Mouse (Mus musculus): ENCODE measurements at regions not wholly inside any gene's neighbourhood (a gene's known extent, or its start where the extent isn't known, plus 50 kb on each side); places are given as distances from the start of the nearest gene placed in this dataset.

DNA sequence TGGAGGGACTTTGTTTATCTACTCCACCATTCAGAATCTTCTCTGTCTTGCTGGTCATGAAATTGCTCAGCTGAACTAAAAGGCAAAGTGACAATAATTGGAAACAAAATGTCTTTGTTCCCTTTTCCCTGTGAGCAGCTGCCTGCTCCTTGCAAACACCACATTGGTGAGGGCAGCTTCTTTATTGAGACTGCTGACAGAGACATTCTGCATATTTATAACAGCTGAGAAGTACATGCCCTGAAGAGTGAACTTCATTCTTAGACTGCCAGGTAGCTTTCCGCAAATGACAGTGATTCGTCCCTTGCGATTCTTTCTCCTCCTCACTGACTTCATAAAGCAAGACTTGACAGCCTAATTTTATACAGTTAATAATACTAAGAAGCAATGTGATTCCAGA is 237.0 kb downstream of the Cps1 start:
- H3K4me1 ChIP-seq (replicated peaks; ENCODE audit: control insufficient read depth, insufficient read depth, low read length): no peaks in the 10 kb centered on the region
- H3K9ac ChIP-seq (ENCODE audit: low read depth, low read length): no peak overlapping the region
- 86% methylated on average over 3 of the region's 3 CpGs for WGBS
- no peak for TF ChIP-seq CTCF (IDR thresholded peaks at IDR 0.05; ENCODE audit: low read depth)
- no peaks in the 10 kb centered on the region for H3K9me3 ChIP-seq (ENCODE audit: control insufficient read depth)
- no peak overlapping the region for H3K4me2 ChIP-seq (replicated peaks; ENCODE audit: low read depth)
- no peak overlapping the region for H3K4me3 ChIP-seq (ENCODE audit: low read depth, low read length)
- ATAC-seq: no peak
- H3K27me3 ChIP-seq (replicated peaks; ENCODE audit: control insufficient read depth, insufficient read depth, low read length): no peaks in the 10 kb centered on the region
- H3K36me3 ChIP-seq (ENCODE audit: control insufficient read depth, insufficient read depth): no peaks in the 10 kb centered on the region
- no peak overlapping the region for H3K27ac ChIP-seq (ENCODE audit: low read depth, low read length)

DNA sequence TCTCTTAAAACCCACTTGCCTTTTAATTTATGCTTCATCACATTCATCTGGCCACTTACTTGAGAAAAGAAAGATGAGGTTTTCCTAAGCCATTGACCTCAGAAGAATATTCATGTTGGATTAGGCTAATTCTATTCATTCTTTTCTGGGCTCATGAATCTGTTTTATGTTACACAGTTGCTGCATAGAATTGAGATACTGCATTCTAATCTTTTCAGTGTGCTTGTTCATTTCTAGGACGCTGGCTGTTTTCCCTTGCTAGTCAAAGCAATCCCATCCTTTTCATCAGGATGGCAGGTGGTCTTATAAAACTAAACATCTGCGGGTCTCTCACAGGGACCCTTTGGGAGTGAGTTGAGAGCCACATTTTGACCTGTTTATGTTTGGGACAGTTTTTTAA is 243.2 kb downstream of the Cps1 start:
- no peaks in the 10 kb centered on the region for H3K27me3 ChIP-seq (replicated peaks; ENCODE audit: control insufficient read depth, insufficient read depth, low read length)
- no peak overlapping the region for H3K27ac ChIP-seq (ENCODE audit: low read depth, low read length)
- no peaks in the 10 kb centered on the region for H3K4me1 ChIP-seq (replicated peaks; ENCODE audit: control insufficient read depth, insufficient read depth, low read length)
- no peaks in the 10 kb centered on the region for H3K9me3 ChIP-seq (ENCODE audit: control insufficient read depth)
- H3K4me2 ChIP-seq (replicated peaks; ENCODE audit: low read depth): no peak overlapping the region
- H3K36me3 ChIP-seq (ENCODE audit: control insufficient read depth, insufficient read depth): no peaks in the 10 kb centered on the region
- TF ChIP-seq CTCF (IDR thresholded peaks at IDR 0.05; ENCODE audit: low read depth): no peak
- no peak overlapping the region for H3K4me3 ChIP-seq (ENCODE audit: low read depth, low read length)
- H3K9ac ChIP-seq (ENCODE audit: low read depth, low read length): no peak overlapping the region
- ATAC-seq: no peak
- 49% methylated on average over 2 of the region's 2 CpGs for WGBS

DNA sequence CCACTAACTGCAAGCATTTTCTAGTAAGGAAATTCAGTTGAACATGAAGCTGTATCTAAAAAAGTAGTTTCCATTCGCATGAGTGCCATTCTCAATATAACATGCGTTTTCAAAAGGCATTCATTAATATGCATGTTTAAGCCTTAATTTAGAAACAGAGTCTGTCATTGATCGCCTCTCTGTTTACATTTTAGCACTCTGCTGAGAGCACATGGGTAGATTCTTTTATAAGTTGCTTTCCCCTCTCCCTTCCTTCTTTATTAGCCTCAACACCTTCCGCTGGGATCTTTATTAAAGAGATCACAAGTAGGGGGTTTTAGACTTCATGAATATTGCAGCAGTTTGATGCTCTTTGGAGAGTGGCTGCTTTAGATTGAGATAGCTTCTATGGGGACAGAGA is 243.7 kb downstream of the Cps1 start:
- Histone ChIP-seq H3K27me3 (replicated peaks; ENCODE audit: control insufficient read depth, insufficient read depth, low read length) (no peaks in the 10 kb centered on the region), H3K9ac (ENCODE audit: low read depth, low read length) (no peak overlapping the region), H3K4me3 (ENCODE audit: low read depth, low read length) (no peak overlapping the region), H3K27ac (ENCODE audit: low read depth, low read length) (no peak overlapping the region), H3K4me2 (replicated peaks; ENCODE audit: low read depth) (no peak overlapping the region), H3K36me3 (ENCODE audit: control insufficient read depth, insufficient read depth) (no peaks in the 10 kb centered on the region), H3K9me3 (ENCODE audit: control insufficient read depth) (no peaks in the 10 kb centered on the region), H3K4me1 (replicated peaks; ENCODE audit: control insufficient read depth, insufficient read depth, low read length) (no peaks in the 10 kb centered on the region)
- no peak for ATAC-seq
- no peak for TF ChIP-seq CTCF (IDR thresholded peaks at IDR 0.05; ENCODE audit: low read depth)
- WGBS: 63% methylated on average over 4 of the region's 4 CpGs

DNA sequence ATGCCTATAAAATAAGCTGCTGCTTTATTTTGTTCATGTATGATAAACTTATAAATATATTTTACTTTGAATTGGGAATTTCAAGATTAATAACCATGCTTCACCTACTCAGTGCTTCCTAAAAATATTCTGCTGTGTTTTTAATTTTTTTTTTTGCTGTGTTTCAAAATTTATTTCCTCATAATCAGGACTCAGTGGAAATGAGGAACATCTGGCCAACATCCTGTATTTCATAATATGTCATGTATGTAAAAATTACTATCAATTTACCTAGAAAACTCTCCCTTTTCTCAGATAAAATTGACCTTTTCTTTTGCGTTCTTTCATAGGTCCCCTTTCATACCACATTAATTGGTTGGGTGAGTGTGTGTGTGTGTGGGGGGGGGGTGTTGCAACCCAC is 259.5 kb downstream of the Cps1 start:
- Histone ChIP-seq H3K9me3 (ENCODE audit: control insufficient read depth) (no peaks in the 10 kb centered on the region), H3K27me3 (replicated peaks; ENCODE audit: control insufficient read depth, insufficient read depth, low read length) (no peaks in the 10 kb centered on the region), H3K9ac (ENCODE audit: low read depth, low read length) (no peak overlapping the region), H3K36me3 (ENCODE audit: control insufficient read depth, insufficient read depth) (no peaks in the 10 kb centered on the region), H3K27ac (ENCODE audit: low read depth, low read length) (no peak overlapping the region), H3K4me3 (ENCODE audit: low read depth, low read length) (no peak overlapping the region), H3K4me1 (replicated peaks; ENCODE audit: control insufficient read depth, insufficient read depth, low read length) (no peaks in the 10 kb centered on the region), H3K4me2 (replicated peaks; ENCODE audit: low read depth) (no peak overlapping the region)
- 92% methylated on average over 1 of the region's 1 CpGs for WGBS
- ATAC-seq: no peak
- no peak for TF ChIP-seq CTCF (IDR thresholded peaks at IDR 0.05; ENCODE audit: low read depth)

DNA sequence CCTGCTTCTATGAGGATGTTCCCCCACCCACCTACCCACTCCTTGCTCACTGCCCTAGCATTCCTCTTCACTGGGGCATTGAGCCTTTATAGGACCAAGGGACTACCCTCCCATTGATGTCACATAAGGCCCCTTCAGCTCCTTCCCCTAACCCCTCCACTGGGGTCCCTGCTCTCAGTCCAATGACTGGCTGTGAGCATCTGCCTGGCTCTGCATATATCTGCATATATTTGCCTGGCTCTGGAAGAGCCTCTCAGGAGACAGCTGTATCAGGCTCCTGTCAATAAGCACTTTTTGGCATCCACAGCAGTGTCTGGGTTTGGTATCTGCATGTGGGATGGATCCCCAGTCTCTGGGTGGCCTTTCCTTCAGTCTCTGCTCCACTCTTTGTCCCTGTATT is 262.6 kb downstream of the Cps1 start:
- Histone ChIP-seq H3K36me3 (ENCODE audit: control insufficient read depth, insufficient read depth) (no peaks in the 10 kb centered on the region), H3K27ac (ENCODE audit: low read depth, low read length) (no peak overlapping the region), H3K4me2 (replicated peaks; ENCODE audit: low read depth) (no peak overlapping the region), H3K4me1 (replicated peaks; ENCODE audit: control insufficient read depth, insufficient read depth, low read length) (no peaks in the 10 kb centered on the region), H3K4me3 (ENCODE audit: low read depth, low read length) (no peak overlapping the region), H3K27me3 (replicated peaks; ENCODE audit: control insufficient read depth, insufficient read depth, low read length) (no peaks in the 10 kb centered on the region), H3K9ac (ENCODE audit: low read depth, low read length) (no peak overlapping the region), H3K9me3 (ENCODE audit: control insufficient read depth) (no peaks in the 10 kb centered on the region)
- no peak for ATAC-seq
- no peak for TF ChIP-seq CTCF (IDR thresholded peaks at IDR 0.05; ENCODE audit: low read depth)

DNA sequence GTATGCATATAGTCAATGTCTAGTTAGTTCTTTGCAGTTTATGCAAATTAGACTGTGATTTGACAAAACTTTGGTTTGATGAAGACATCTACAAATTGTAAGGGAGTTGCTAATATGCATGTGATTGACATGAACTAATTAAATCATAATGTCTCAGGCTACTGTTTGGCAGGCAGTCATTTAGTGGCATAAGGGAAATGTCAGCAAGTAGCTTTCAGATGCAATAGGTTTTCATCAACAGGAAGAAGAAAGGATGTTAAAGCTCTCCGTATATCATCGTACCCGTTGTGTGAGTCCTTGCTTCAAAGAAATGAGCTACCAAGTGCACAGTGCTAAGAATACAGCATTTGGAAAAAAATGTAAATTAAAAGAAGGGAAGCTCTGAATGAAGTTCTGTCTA is 264.1 kb downstream of the Cps1 start:
- Histone ChIP-seq H3K4me2 (replicated peaks; ENCODE audit: low read depth) (no peak overlapping the region), H3K27me3 (replicated peaks; ENCODE audit: control insufficient read depth, insufficient read depth, low read length) (no peaks in the 10 kb centered on the region), H3K36me3 (ENCODE audit: control insufficient read depth, insufficient read depth) (no peaks in the 10 kb centered on the region), H3K27ac (ENCODE audit: low read depth, low read length) (no peak overlapping the region), H3K4me3 (ENCODE audit: low read depth, low read length) (no peak overlapping the region), H3K9me3 (ENCODE audit: control insufficient read depth) (no peaks in the 10 kb centered on the region), H3K9ac (ENCODE audit: low read depth, low read length) (no peak overlapping the region), H3K4me1 (replicated peaks; ENCODE audit: control insufficient read depth, insufficient read depth, low read length) (no peaks in the 10 kb centered on the region)
- no peak for TF ChIP-seq CTCF (IDR thresholded peaks at IDR 0.05; ENCODE audit: low read depth)
- 91% methylated on average over 3 of the region's 3 CpGs for WGBS
- no peak for ATAC-seq

GRCm38 (mm10) chr1:67397757-67398446 is 275.1 kb downstream of the Cps1 start:
- no peak overlapping the region for H3K4me3 ChIP-seq (ENCODE audit: low read depth, low read length)
- H3K9me3 ChIP-seq (ENCODE audit: control insufficient read depth): no peaks in the 10 kb centered on the region
- H3K4me2 ChIP-seq (replicated peaks; ENCODE audit: low read depth): no peak overlapping the region
- H3K36me3 ChIP-seq (ENCODE audit: control insufficient read depth, insufficient read depth): no peaks in the 10 kb centered on the region
- TF ChIP-seq CTCF (IDR thresholded peaks at IDR 0.05; ENCODE audit: low read depth): no peak
- ATAC-seq: no peak
- H3K4me1 ChIP-seq (replicated peaks; ENCODE audit: control insufficient read depth, insufficient read depth, low read length): no peaks in the 10 kb centered on the region
- H3K27ac ChIP-seq (ENCODE audit: low read depth, low read length): no peak overlapping the region
- H3K9ac ChIP-seq (ENCODE audit: low read depth, low read length): no peak overlapping the region
- WGBS: 74% methylated on average over 10 of the region's 10 CpGs
- no peaks in the 10 kb centered on the region for H3K27me3 ChIP-seq (replicated peaks; ENCODE audit: control insufficient read depth, insufficient read depth, low read length)

Measured in intestine, postnatal 0 days (tissue).